14 mouse cellular contexts compared by ENCODE assay signal in the genomic region with DNA sequence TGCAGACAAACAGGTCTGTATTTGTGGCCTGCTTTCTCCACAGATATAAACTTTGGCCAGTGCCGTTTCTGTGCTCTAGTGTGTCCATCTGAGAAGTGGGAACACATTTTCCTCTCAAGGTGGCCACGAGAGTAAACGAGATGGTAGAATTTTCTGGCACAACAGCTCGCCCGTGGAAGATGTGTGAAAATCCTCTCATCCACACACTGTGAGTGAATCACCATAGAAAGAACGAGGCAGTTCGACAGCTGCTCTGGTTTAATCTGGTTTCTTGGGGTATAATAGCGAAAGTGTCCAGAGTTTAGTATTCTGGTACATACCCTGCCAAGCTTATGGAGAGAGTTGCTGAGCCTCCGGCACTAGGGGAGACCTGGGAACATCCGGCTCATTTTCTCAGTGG.
"Had no signal": no experiment of that assay in that cellular context is flagged by ENCODE, and none has a peak within 500 bp of the region (broad histone marks: within the 10 kb centered on the region; RNA-seq: fewer than 3 reads in every experiment).

No protein-coding gene starts in this region.

- H3K27ac ChIP-seq: kidney, embryonic 15.5 days; limb, embryonic 13.5 days; liver, embryonic 14.5 days; midbrain, embryonic 10.5 days; neural tube, embryonic 15.5 days had no signal

- H3K27me3 ChIP-seq: kidney, embryonic 15.5 days; limb, embryonic 13.5 days; neural tube, embryonic 15.5 days had no signal

- H3K4me2 ChIP-seq: kidney, embryonic 15.5 days; limb, embryonic 13.5 days; neural tube, embryonic 15.5 days had no signal

- H3K4me3 ChIP-seq: kidney, embryonic 15.5 days; limb, embryonic 13.5 days; midbrain, embryonic 10.5 days; myocyte; neural tube, embryonic 15.5 days had no signal

- H3K9me3 ChIP-seq: kidney, embryonic 15.5 days; neural tube, embryonic 15.5 days had no signal

- ATAC-seq: intestine, embryonic 16.5 days had no signal

- DNase-seq: left cerebral cortex, postnatal 4 days; lung, postnatal 4 days; midbrain, embryonic 14.5 days; right cerebral cortex, postnatal 4 days; spleen, adult 18-20 months; thymus, adult 18-20 months; thymus, postnatal 14 days had no signal

- H3K9ac ChIP-seq: kidney, embryonic 15.5 days; limb, embryonic 13.5 days; liver, embryonic 14.5 days; neural tube, embryonic 15.5 days had no signal
